Mouse (Mus musculus) kidney, adult 8-10 months (tissue): ENCODE measurements around the gene Tfap2c.

Experiments
- DNase-seq, 2 experiments: peaks; one replicate each; pipeline ENCODE4 v3.0.0; 2022

Gene Tfap2c

DNA sequence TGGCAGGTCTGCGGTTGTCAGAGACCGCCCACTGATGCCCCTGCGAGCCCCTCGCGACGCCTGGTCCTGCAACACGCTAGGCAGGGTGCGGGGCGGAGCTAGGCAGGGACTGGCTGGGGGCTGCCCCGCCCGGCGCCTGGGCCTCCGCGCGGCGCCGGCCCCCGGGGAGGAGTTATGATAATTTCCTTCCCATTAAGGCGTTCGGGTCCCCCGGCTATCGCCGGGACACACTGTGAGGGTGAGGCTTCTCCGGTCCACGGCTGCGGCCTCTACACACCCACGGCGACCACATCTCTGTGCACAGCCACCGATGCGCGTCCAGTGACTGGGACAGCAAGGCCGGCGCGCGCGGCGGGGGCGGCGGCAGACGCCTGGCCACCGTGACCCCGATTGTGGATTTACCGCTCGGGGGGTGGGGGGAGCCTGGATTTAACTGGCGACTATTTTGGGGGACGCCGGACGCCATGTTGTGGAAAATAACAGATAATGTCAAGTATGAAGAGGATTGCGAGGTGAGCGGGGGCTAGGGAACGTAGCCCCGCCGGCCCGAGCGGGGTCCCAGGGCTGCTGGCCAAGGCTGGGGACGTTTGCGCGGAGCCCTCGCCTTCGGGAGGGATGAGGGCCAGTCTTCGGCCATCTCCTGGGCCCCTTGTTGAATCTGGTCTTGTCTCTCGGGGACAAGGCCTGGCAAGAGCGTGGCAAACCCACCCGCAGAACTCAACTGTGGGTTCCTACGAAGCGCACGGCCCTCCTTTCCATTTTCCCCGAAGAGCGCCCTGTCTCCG is at the start of gene Tfap2c:
Gene Tfap2c (plus strand): TSS at position 223 of the 785 bp plus-strand sequence.
- no peak for DNase-seq

- no peak for DNase-seq
These were observed 48.6 kb upstream of the Tfap2c start for GRCm38 (mm10) chr2:172500752-172501316.

DNA sequence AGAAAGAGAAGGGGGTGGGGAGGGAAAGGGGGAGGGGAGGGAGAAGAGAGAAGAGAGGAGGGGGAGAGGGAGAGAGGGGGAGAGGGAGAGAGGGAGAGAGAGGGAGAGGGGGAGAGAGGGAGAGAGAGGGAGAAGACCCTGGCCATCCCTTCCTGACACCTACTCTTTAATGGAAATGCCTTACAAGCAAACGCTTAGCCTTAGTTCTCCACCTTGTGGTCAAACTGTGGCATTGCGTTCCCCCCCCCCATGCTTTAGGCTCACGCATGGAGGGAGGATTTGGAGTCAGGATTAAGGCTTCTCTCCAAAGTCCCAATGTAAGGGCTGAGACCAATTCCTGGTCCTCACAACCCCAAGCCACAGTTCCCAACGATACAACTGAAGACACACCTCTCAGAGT is 48.1 kb upstream of the Tfap2c start:
- DNase-seq, result no peak

DNA sequence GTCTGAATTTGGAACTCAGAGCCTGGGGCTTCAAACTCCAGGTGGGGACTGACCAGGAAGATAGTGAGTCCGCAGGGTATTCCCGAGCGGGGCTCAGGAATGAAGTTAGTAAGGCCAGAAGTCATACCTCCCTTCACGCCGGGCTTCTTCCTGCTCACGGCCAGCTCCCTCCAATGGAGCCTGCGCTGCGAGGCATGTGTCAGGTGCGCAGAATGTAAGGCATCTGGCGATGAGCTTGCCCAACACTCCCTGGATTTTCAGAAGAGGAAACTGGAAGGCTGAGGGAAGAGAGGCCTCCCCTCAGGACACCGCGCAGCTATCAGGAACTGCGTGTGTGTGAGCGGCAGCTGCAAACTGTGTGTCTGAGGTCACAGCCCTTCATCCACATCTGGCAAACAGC is 47.2 kb upstream of the Tfap2c start:
- DNase-seq, result no peak

GRCm38 (mm10) chr2:172506121-172506520 is 43.3 kb upstream of the Tfap2c start:
- DNase-seq, result peak; percentile 35 to 48

DNA sequence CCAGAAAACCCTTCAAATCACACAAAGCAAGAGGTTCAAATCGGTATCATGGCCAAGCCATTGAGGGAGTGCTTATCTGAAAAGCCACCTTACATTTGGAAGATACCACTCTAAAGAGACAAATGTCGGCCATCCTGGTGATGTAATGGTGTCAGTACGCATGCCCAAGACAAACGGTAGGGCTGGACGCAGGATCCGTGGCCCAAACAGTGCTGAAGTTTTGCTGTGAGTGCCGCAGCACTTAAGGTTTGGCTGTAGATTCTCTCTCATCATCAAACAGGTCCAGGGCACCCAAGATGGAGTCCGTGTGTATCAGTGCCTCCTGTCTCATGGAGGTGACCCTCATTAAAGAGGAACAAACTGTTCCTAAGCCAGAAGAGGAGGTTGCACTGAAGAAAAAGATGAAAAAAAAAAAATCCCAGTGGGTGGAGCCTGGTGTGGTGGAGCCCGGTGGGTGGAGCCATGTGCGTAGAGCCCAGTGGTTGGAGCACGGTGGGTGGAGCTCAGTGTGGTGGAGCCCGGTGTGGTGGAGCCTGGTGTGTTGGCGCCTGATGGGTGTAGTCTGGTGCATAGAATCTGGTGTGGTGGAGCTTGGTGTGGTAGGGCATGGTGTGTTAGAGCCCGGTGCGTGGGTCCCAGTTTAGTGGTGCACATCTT is 39.2 kb upstream of the Tfap2c start:
- no peak for DNase-seq

GRCm38 (mm10) chr2:172510899-172511298 is 38.5 kb upstream of the Tfap2c start:
- no peak for DNase-seq

DNA sequence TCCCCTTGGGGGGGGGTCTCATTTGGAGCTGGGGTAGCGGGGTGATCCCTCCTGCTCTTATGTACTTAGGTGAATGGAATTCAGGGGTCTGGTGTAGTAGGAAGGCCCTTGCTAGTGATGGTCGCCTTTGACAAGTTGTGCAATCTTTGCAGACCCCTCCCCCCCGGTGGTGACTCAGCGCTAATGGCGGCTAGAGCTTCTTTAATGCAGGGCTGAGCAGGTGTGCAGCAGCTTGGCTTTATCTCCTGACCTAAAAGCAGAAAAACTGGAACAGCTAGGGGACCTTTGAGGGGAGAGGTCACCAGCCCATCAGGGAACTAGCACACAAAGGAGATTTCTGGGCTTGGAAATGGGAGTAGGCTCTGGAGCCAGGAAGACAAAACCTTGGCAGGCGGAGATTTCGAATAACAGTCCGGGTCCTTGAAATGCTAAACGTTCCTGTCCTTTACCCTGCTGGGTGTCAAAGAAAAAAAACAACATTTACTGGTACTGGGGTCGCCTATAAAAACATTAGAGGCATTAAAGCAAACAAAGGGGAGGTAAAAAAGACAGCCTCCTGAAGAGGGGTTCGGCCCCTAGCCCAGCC is 32.9 kb upstream of the Tfap2c start:
- DNase-seq, result no peak

DNA sequence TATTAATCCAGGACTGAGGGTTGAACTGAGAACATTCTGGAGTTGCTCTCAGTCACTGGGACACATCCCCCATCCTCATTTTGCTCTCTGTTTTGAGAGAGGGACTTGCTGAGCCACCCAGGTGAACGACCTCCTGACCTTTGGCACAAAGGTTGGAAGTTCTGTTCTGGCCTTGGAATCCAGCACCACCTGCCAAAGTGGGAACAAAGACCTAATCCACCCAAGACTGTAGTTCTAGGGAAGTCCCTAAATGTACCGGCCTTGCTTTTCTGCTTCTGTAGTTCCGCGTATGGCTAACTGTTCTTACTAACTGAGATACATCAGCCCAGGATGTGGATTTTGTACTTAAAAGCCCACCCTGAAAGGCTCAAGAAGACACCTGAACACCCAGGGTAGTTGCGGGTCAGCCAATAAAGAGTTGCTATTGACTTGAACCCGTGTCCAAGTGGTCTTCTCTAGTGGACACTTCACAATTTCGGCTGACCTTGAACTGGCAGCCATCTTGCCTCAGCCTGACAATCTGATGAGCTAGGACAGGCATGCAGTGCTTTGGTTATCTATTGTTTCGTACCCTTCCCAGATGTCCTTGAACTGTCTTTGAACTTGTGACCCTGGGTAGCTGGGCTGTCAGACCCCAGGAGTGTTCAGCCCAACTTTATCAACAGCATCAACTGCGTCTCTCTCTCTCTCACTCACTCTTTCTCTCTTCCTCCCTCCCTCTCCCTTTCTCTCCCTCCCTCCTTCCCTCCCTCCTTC is 28.6 kb upstream of the Tfap2c start:
- DNase-seq, result no peak

- DNase-seq, result no peak
These were observed 26.9 kb upstream of the Tfap2c start for GRCm38 (mm10) chr2:172522528-172522927.

DNA sequence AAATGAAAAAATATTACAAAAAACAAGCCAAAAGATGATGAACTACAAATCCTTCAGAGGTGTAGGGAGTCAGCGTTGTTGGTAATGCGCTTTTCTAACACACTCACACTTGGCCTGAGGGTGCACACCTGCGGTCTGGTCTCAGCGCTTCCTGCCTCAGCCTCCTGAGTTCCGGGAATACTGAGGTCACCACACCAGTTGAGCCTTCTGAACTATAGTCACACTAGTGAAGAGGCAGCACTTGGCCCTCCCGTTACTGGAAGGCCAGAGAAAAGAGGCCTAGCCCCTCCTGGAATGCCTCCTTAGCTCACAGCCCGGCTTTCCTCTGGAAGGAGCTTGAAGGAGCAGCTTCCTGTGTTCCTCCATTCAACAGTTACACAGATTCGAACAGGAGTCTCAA is 22.2 kb upstream of the Tfap2c start:
- no peak for DNase-seq

- DNase-seq, result no peak
These were observed 5.4 kb upstream of the Tfap2c start for GRCm38 (mm10) chr2:172543987-172544386.

GRCm38 (mm10) chr2:172544601-172545127 is 4.7 kb upstream of the Tfap2c start:
- DNase-seq, result no peak

DNA sequence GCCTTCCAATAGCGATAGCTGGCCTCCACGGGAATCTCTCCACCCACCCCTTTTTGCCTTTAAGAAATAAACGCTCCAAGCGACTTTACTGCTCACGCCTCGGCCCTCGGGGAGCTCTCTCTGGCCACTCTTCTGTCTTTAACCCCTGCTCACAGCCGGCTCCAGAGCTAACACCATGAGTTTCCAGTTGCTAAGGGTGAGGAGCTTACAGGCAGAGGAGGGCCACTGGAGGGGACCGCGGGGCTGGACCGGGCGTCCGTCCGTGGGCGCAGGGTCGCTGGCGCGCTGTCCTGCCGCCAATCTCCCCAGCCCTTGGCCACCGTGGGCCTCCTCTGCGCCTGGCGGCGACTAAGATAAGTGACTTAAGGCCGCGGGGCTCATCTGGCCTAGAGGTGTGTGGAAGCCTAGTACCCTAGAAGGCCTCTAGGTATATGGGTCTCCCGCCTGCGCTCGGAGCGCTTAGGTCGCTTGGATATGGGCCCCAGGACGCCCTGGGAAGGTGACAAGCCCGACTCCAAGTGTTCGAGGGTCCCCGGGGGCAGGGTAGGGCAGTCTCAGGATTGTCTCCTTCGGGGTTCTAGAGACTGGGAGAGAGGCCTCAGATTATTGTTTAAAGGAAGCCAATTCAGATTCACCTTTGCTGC is 3.7 kb upstream of the Tfap2c start:
- DNase-seq, result no peak

GRCm38 (mm10) chr2:172546551-172546950 is 2.8 kb upstream of the Tfap2c start:
- no peak for DNase-seq

DNA sequence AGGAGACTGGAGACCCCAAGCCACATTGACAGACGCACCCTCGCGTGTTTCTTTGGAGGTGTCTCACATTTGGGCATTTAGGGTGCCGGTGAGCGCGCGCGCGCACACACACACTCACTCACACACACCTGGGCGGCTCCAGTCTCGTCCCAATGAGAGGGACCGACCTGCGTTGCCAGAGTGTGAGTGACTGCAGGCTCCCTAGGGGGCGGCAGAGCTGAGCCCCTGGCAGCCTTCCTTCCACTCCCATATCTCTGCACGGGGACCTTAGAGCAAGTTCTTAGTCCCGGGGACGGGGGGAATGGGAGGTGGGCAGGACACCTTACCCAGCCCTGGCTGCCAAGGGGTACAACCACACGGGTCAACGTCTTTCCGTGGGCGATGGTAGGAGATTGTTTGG is 2.3 kb upstream of the Tfap2c start:
- peak in 1 of 2 experiments; percentile 19 for DNase-seq

DNA sequence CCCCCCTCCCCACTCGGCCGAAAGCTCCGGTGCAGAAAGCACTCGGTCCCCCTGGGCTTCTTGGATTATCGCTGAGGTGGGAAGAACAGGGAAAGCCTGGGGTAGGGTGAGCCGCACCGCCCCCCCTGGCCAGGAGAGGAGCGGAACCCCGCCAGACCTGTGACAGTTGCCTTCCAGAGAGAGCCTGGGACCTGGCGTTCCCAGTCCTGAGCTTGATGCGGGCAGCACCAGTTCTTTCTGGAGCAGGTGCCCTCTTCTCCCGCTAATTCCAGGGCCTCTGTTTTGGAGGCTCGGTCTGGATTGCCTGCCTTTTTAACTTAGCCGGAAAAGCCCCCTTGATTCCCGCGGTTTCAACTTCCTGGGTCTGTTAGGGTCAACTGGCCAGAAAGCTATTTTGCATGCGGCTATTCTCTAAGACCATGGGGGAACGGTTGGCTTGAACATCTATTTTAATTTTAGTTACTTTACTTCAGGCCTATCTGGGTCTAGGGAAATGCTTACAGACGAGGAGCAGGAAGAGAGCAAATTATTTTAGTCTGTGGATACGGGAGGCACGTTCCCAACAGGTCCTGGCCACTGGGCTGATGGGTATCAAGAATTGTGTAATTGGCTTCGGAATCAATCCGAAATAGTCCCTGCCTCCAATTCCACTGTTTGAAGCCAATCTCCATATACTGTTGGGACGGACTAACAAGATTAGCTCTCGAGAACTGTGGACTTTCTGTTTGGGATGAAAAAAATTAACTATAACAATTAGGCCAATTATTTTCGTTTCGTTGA is 1.4 kb upstream of the Tfap2c start:
- DNase-seq, result no peak

DNA sequence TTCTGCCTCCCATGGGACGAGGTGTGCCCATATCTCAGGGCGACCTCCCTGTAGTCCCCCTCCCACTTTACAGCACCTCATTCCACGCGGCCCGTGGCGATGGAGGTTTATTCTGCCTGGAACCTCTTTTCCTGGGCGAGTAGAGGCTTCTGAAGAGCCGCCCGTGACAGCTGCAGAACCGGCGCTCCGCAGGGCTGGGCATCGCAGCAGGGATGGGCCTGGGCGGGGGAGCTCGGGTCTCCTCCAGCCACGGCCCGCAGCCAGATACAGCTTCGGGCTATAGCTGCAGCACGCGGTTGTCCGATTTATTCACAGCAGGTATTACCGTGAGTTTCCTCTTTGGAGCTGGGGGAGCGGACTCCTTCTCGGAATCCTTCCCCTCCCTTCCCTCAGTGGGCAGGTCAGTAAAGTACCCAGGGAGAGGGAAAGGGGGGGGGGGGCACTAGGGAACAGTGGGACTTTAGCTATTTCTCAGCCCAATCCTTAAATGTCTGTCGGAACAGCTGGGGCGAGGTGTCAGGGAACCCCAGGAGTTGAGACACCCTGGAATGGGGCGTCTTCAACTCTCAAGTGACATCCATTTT is 629 bp upstream of the Tfap2c start:
- DNase-seq, result no peak

- peak in 1 of 2 experiments; percentile 44 for DNase-seq
These were observed 1.1 kb downstream of the Tfap2c start for GRCm38 (mm10) chr2:172550364-172551080.

- no peak for DNase-seq
These were observed 1.8 kb downstream of the Tfap2c start for GRCm38 (mm10) chr2:172551081-172551720.
